In the genomic region with DNA sequence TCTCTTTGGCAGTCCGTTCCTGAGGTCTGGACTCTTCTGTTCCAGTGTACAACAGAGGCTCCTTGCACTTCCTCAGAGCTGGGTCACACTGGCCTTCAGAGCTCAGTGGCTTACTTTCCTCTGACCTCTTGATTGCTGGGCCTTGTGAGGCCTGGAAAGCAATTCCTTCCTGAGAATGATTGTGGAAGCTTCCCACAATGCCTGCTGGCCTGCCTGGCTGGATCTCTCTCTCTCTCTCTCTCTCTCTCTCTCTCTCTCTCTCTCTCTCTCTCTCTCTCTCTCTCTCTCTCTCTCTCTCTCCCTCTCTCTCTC, we compare ENCODE assay signal across 8 mouse cellular contexts. TPM values are rescaled to one million over a fixed set of nuclear protein-coding genes. Genes with fewer than 3 reads are reported as not detected.
DNase-seq lines count a peak whose midpoint lies in the region; ATAC-seq lines count a peak whose summit lies in the region.

No protein-coding gene starts in this region.

- H3K27ac ChIP-seq in lung, embryonic 16.5 days (ENCODE audit: low read length), result peak overlapping the region; percentile 95
- H3K27ac ChIP-seq in forebrain, embryonic 12.5 days, result peak overlapping the region; percentile 72; the same call in 1 of the 2 replicates
- peak overlapping the region; percentile 70 for H3K27ac ChIP-seq in midbrain, embryonic 13.5 days

- 14% methylated on average over 1 of the region's 1 CpGs for WGBS in lung, embryonic 16.5 days
- 44% methylated on average over 1 of the region's 1 CpGs for WGBS in forebrain, embryonic 12.5 days
- 38% methylated on average over 1 of the region's 1 CpGs for WGBS in midbrain, embryonic 13.5 days

- H3K4me2 ChIP-seq in lung, embryonic 16.5 days (ENCODE audit: low read depth, low read length), result peak overlapping the region; percentile 17; the same call in 1 of the 2 replicates
- H3K4me2 ChIP-seq in forebrain, embryonic 12.5 days, result no peak overlapping the region
- no peak overlapping the region for H3K4me2 ChIP-seq in midbrain, embryonic 13.5 days (replicated peaks)

- no peaks in the 10 kb centered on the region for H3K27me3 ChIP-seq in lung, embryonic 16.5 days (ENCODE audit: control insufficient read depth, insufficient read depth, low read depth, low read length)
- no peaks in the 10 kb centered on the region for H3K27me3 ChIP-seq in forebrain, embryonic 12.5 days
- no peaks in the 10 kb centered on the region for H3K27me3 ChIP-seq in midbrain, embryonic 13.5 days

- H3K4me3 ChIP-seq in lung, embryonic 16.5 days (ENCODE audit: low read length), result no peak overlapping the region
- no peak overlapping the region for H3K4me3 ChIP-seq in forebrain, embryonic 12.5 days (replicated peaks)
- H3K4me3 ChIP-seq in midbrain, embryonic 13.5 days (replicated peaks), result no peak overlapping the region

- H3K4me1 ChIP-seq in lung, embryonic 16.5 days (replicated peaks; ENCODE audit: control insufficient read depth, insufficient read depth, low read length), result peaks cover 30% of the 10 kb centered on the region
- H3K4me1 ChIP-seq in forebrain, embryonic 12.5 days, result peaks cover 31% of the 10 kb centered on the region
- peaks cover 24% of the 10 kb centered on the region for H3K4me1 ChIP-seq in midbrain, embryonic 13.5 days (replicated peaks)

- no peaks in the 10 kb centered on the region for H3K9me3 ChIP-seq in lung, embryonic 16.5 days (ENCODE audit: control insufficient read depth, low read length)
- no peaks in the 10 kb centered on the region for H3K9me3 ChIP-seq in forebrain, embryonic 12.5 days
- no peaks in the 10 kb centered on the region for H3K9me3 ChIP-seq in midbrain, embryonic 13.5 days

- DNase-seq in lung, postnatal 36 days, result no peak
- peak; percentile 51 for DNase-seq in kidney, adult 9 months
- no peak for DNase-seq in Muller cell, postnatal 12 days (ENCODE audit: inconsistent ontology term)
- DNase-seq in urinary bladder, postnatal 25 days (ENCODE audit: low spot score), result no peak
- DNase-seq in cerebellum, adult 11-12 months, result no peak

- peak overlapping the region; percentile 47 for H3K9ac ChIP-seq in lung, embryonic 16.5 days (ENCODE audit: low read length)
- H3K9ac ChIP-seq in forebrain, embryonic 12.5 days, result no peak overlapping the region
- H3K9ac ChIP-seq in midbrain, embryonic 13.5 days (replicated peaks), result 0 out of 2 replicates have a peak overlapping the region, but pooled peaks have one; percentile 10

- ATAC-seq in lung, embryonic 16.5 days (ENCODE audit: low read depth), result peak; percentile 26
- no peak for ATAC-seq in forebrain, embryonic 12.5 days (ENCODE audit: low FRiP score)
- ATAC-seq in midbrain, embryonic 13.5 days, result no peak

- peaks cover 8% of the 10 kb centered on the region; the same call in 1 of the 2 replicates for H3K36me3 ChIP-seq in lung, embryonic 16.5 days (ENCODE audit: control insufficient read depth, insufficient read depth, low read length)
- H3K36me3 ChIP-seq in forebrain, embryonic 12.5 days (replicated peaks), result peaks cover 11% of the 10 kb centered on the region
- H3K36me3 ChIP-seq in midbrain, embryonic 13.5 days, result peaks cover 21% of the 10 kb centered on the region

RNA-seq across cellular contexts. Expression of a gene that starts 9.7 kb away (rescaled TPM):
- polyA plus RNA-seq in lung, embryonic 16.5 days (2015; fragmentation: Nextera tagmentation; extraction: Ambion mirVana), result 8.7 and 10.1 TPM in 2 replicates
- 10.1 and 11.8 TPM in 2 replicates for polyA plus RNA-seq in forebrain, embryonic 12.5 days (2016; fragmentation: Nextera tagmentation; extraction: Ambion mirVana)
- polyA plus RNA-seq in midbrain, embryonic 13.5 days (2015; fragmentation: Nextera tagmentation; extraction: Ambion mirVana), result 18.8 and 20.0 TPM in 2 replicates

RNA-seq across cellular contexts. Expression of a gene that starts 25.9 kb away (rescaled TPM):
- 4.6 and 5.2 TPM in 2 replicates for polyA plus RNA-seq in lung, embryonic 16.5 days (2015; fragmentation: Nextera tagmentation; extraction: Ambion mirVana)
- polyA plus RNA-seq in forebrain, embryonic 12.5 days (2016; fragmentation: Nextera tagmentation; extraction: Ambion mirVana), result 3.4 TPM in 2 replicates
- 3.5 and 3.9 TPM in 2 replicates for polyA plus RNA-seq in midbrain, embryonic 13.5 days (2015; fragmentation: Nextera tagmentation; extraction: Ambion mirVana)

RNA-seq across cellular contexts. Expression of a gene that starts 29.0 kb away (rescaled TPM):
- polyA plus RNA-seq in lung, embryonic 16.5 days (2015; fragmentation: Nextera tagmentation; extraction: Ambion mirVana), result 2.9 and 3.0 TPM in 2 replicates
- 1.1 TPM in 2 replicates for polyA plus RNA-seq in forebrain, embryonic 12.5 days (2016; fragmentation: Nextera tagmentation; extraction: Ambion mirVana)
- 1.7 and 3.7 TPM in 2 replicates for polyA plus RNA-seq in midbrain, embryonic 13.5 days (2015; fragmentation: Nextera tagmentation; extraction: Ambion mirVana)

RNA-seq across cellular contexts. Expression of a gene that starts 40.4 kb away (rescaled TPM):
- 22.8 and 28.7 TPM in 2 replicates for polyA plus RNA-seq in lung, embryonic 16.5 days (2015; fragmentation: Nextera tagmentation; extraction: Ambion mirVana)
- 5.7 and 7.1 TPM in 2 replicates for polyA plus RNA-seq in forebrain, embryonic 12.5 days (2016; fragmentation: Nextera tagmentation; extraction: Ambion mirVana)
- polyA plus RNA-seq in midbrain, embryonic 13.5 days (2015; fragmentation: Nextera tagmentation; extraction: Ambion mirVana), result 6.5 and 7.8 TPM in 2 replicates

RNA-seq across cellular contexts. Expression of a gene that starts 40.4 kb away (rescaled TPM):
- 3.1 and 3.3 TPM in 2 replicates for polyA plus RNA-seq in lung, embryonic 16.5 days (2015; fragmentation: Nextera tagmentation; extraction: Ambion mirVana)
- 1.4 and 1.5 TPM in 2 replicates for polyA plus RNA-seq in forebrain, embryonic 12.5 days (2016; fragmentation: Nextera tagmentation; extraction: Ambion mirVana)
- 0.99 and 1.1 TPM in 2 replicates for polyA plus RNA-seq in midbrain, embryonic 13.5 days (2015; fragmentation: Nextera tagmentation; extraction: Ambion mirVana)
